Mouse (Mus musculus) forebrain, embryonic 14.5 days (tissue): ENCODE measurements at regions not wholly inside any gene's neighbourhood (a gene's known extent, or its start where the extent isn't known, plus 50 kb on each side); places are given as distances from the start of the nearest gene placed in this dataset.
A peak's percentile ranks its signal among the peaks of the same experiment; 100 is the strongest.

Experiments used
- ATAC-seq: fragments of 200-750 bp; cut with Nextera tagmentation; 2 replicates; pipeline ENCODE4 v1.8.0; 2017; ENCODE audit warnings: mild to moderate bottlenecking, moderate library complexity
- DNase-seq: peaks from one replicate; pipeline ENCODE4 v3.0.0-alpha.2; 2015; ENCODE audit warnings: low spot score
- H3K27ac ChIP-seq: fragments of 300-500 bp; sonication (generic); 2 replicates; pipeline ENCODE4 v1.5.1; 2014; ENCODE audit warnings: low read depth, mild to moderate bottlenecking, control low read depth, low read length, moderate library complexity
- H3K27me3 ChIP-seq: fragments of 300-500 bp; sonication (generic); replicated peaks from 2 replicates; pipeline ENCODE4 v1.6.1; 2014; ENCODE audit warnings: low read length, control low read depth, mixed read lengths; ENCODE audit not compliant: control insufficient read depth, insufficient read depth
- H3K36me3 ChIP-seq: fragments of 300-500 bp; sonication (generic); 2 replicates; pipeline ENCODE4 v1.6.1; 2014; ENCODE audit warnings: low read length, control low read depth; ENCODE audit not compliant: control insufficient read depth, insufficient read depth
- H3K4me1 ChIP-seq: fragments of 300-500 bp; sonication (generic); 2 replicates; pipeline ENCODE4 v1.6.1; 2014; ENCODE audit warnings: antibody characterized with exemption, low read length, control low read depth; ENCODE audit not compliant: control insufficient read depth, insufficient read depth
- H3K4me2 ChIP-seq: fragments of 300-500 bp; sonication (generic); 2 replicates; pipeline ENCODE4 v1.6.1; 2014; ENCODE audit warnings: mild to moderate bottlenecking, control low read depth, low read length
- H3K4me3 ChIP-seq: fragments of 300-500 bp; sonication (generic); 2 replicates; pipeline ENCODE4 v1.5.1; 2014; ENCODE audit warnings: low read depth, low read length, control low read depth
- H3K9ac ChIP-seq: fragments of 300-500 bp; sonication (generic); 2 replicates; pipeline ENCODE4 v1.6.1; 2014; ENCODE audit warnings: mild to moderate bottlenecking, low read length, control low read depth, moderate library complexity
- H3K9me3 ChIP-seq: fragments of 300-500 bp; sonication (generic); replicated peaks from 2 replicates; pipeline ENCODE4 v1.6.1; 2016; ENCODE audit warnings: low read length, control low read depth, mixed read lengths; ENCODE audit not compliant: control insufficient read depth
- WGBS: fragments of 180-500 bp; shearing (Covaris S2); extraction: QIAGEN DNeasy Blood & Tissue Kit; methylation state at CpG from one replicate; pipeline ENCODE4 v1.1.7; 2014; 5-methylcytosine and 5-hydroxymethylcytosine counted together

GRCm38 (mm10) chr14:40308316-40308715 lies 584.8 kb downstream of the Sh2d4b start:
- Histone ChIP-seq H3K4me3 (no peak overlapping the region), H3K4me1 (no peaks in the 10 kb centered on the region), H3K4me2 (no peak overlapping the region), H3K9ac (no peak overlapping the region), H3K27me3 (no peaks in the 10 kb centered on the region), H3K9me3 (no peaks in the 10 kb centered on the region), H3K27ac (no peak overlapping the region), H3K36me3 (no peaks in the 10 kb centered on the region)
- DNase-seq (no peak), ATAC-seq (no peak)
- 84% methylated on average over 3 of the region's 3 CpGs for WGBS

DNA sequence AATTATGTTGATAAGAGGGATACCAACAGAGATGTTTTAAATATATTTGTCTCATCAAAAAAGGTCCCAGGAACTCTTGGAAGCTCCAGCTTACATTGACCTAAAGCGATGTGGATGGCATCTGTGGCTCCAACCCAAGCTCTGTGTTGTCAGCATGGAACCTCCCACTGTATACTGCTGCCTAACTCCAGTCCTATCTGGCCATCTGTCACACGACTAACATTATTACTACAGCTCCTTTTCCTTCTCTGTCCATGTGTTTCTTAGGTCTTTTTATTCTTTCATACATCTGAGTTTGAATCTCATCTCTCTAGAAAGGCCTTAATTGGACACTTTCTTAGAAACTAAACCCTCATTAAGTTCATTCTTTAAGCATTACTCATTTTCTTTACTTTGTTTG lies 613.9 kb downstream of the Sh2d4b start:
- no peaks in the 10 kb centered on the region for H3K4me1 ChIP-seq
- ATAC-seq: peak; percentile 29; the same call in 1 of the 2 replicates
- no peak overlapping the region for H3K9ac ChIP-seq
- H3K27me3 ChIP-seq: no peaks in the 10 kb centered on the region
- no peaks in the 10 kb centered on the region for H3K36me3 ChIP-seq
- no peaks in the 10 kb centered on the region for H3K9me3 ChIP-seq
- H3K4me3 ChIP-seq: no peak overlapping the region
- no peak overlapping the region for H3K27ac ChIP-seq
- H3K4me2 ChIP-seq: no peak overlapping the region
- DNase-seq: peak; percentile 9
- 54% methylated on average over 2 of the region's 2 CpGs for WGBS

- ATAC-seq: peak; percentile 73; the same call in 1 of the 2 replicates
- no peak overlapping the region for H3K4me2 ChIP-seq
- no peaks in the 10 kb centered on the region for H3K27me3 ChIP-seq
- H3K36me3 ChIP-seq: no peaks in the 10 kb centered on the region
- H3K4me1 ChIP-seq: no peaks in the 10 kb centered on the region
- H3K27ac ChIP-seq: no peak overlapping the region
- 47% methylated on average over 1 of the region's 1 CpGs for WGBS
- H3K9me3 ChIP-seq: no peaks in the 10 kb centered on the region
- peak; percentile 59 for DNase-seq
- H3K4me3 ChIP-seq: no peak overlapping the region
- H3K9ac ChIP-seq: no peak overlapping the region
Measured at GRCm38 (mm10) chr14:40275331-40275730, 617.7 kb downstream of the Sh2d4b start.

- 75% methylated on average over 2 of the region's 2 CpGs for WGBS
- H3K36me3 ChIP-seq: no peaks in the 10 kb centered on the region
- no peaks in the 10 kb centered on the region for H3K4me1 ChIP-seq
- DNase-seq (no peak), ATAC-seq (no peak)
- H3K27ac ChIP-seq: no peak overlapping the region
- no peak overlapping the region for H3K4me2 ChIP-seq
- no peak overlapping the region for H3K4me3 ChIP-seq
- H3K27me3 ChIP-seq: no peaks in the 10 kb centered on the region
- no peak overlapping the region for H3K9ac ChIP-seq
- H3K9me3 ChIP-seq: no peaks in the 10 kb centered on the region
Measured at GRCm38 (mm10) chr14:40261646-40262045, 631.4 kb downstream of the Sh2d4b start.

GRCm38 (mm10) chr14:40232084-40232483 lies 661.0 kb downstream of the Sh2d4b start:
- no peaks in the 10 kb centered on the region for H3K9me3 ChIP-seq
- H3K4me3 ChIP-seq: no peak overlapping the region
- DNase-seq (no peak), ATAC-seq (no peak)
- WGBS: 68% methylated on average over 1 of the region's 1 CpGs
- no peaks in the 10 kb centered on the region for H3K36me3 ChIP-seq
- H3K9ac ChIP-seq: no peak overlapping the region
- H3K27ac ChIP-seq: no peak overlapping the region
- no peak overlapping the region for H3K4me2 ChIP-seq
- no peaks in the 10 kb centered on the region for H3K27me3 ChIP-seq
- no peaks in the 10 kb centered on the region for H3K4me1 ChIP-seq

GRCm38 (mm10) chr14:40224331-40224730 lies 668.7 kb downstream of the Sh2d4b start:
- H3K9ac ChIP-seq: no peak overlapping the region
- WGBS: 35% methylated on average over 2 of the region's 2 CpGs
- no peak overlapping the region for H3K4me2 ChIP-seq
- H3K27me3 ChIP-seq: no peaks in the 10 kb centered on the region
- no peaks in the 10 kb centered on the region for H3K36me3 ChIP-seq
- H3K9me3 ChIP-seq: no peaks in the 10 kb centered on the region
- H3K4me3 ChIP-seq: no peak overlapping the region
- H3K4me1 ChIP-seq: no peaks in the 10 kb centered on the region
- no peak overlapping the region for H3K27ac ChIP-seq
- DNase-seq: no peak
- no peak for ATAC-seq
